Mouse (Mus musculus) heart, embryonic 16.5 days (tissue): ENCODE results near the gene Cfap221. TPM values are rescaled to one million over a fixed set of nuclear protein-coding genes. Genes with fewer than 3 reads are reported as not detected.

ENCODE experiments used
- polyA plus RNA-seq: library from polyadenylated mRNA; unstranded; fragments of >200 nt; fragmentation: Nextera tagmentation; extraction: Ambion mirVana; gene quantifications from 2 replicates; pipeline ENCODE4 v1.2.1, GENCODE M21; 2015

Cfap221 gene
- polyA plus RNA-seq, 1 experiment from 2014 or later = 0.16 TPM

Other genes starting within 250 kb of the Cfap221 start
- gene Ptpn4, start 159.6 kb downstream of the Cfap221 start, polyA plus RNA-seq = 4.8 and 5.0 TPM in 2 replicates
- gene Tmem177, start 84.0 kb downstream of the Cfap221 start, polyA plus RNA-seq = 8.0 and 8.4 TPM in 2 replicates
- gene Sctr, start 9.7 kb upstream of the Cfap221 start, polyA plus RNA-seq = 0.11 TPM in 1 of 2 replicates, not detected in the other
- gene Tmem37, start 76.8 kb upstream of the Cfap221 start, polyA plus RNA-seq = 10.2 and 10.4 TPM in 2 replicates
- 676 and 692 TPM in 2 replicates for gene Dbi, start 123.8 kb upstream of the Cfap221 start, polyA plus RNA-seq
- 8.1 and 11.7 TPM in 2 replicates for gene 3110009E18Rik, start 124.0 kb upstream of the Cfap221 start, polyA plus RNA-seq